Mouse (Mus musculus): ENCODE results near the gene Nudt17. TPM values are rescaled to one million over a fixed set of nuclear protein-coding genes. Genes with fewer than 3 reads are reported as not detected.
A peak's percentile ranks its signal among the peaks of the same experiment; 100 is the strongest.
"Not testable (repeated sequence)": the region's sequence is repeated elsewhere in the genome, so short reads cannot be mapped to it uniquely, and the experiment has no call there.

Nudt17 gene
- polyA plus RNA-seq (2015; fragmentation: Nextera tagmentation; extraction: Ambion mirVana): 15.3 and 16.3 TPM in 2 replicates

GRCm38 (mm10) chr3:96707903-96708683, at the start of gene Nudt17:
Nudt17 (minus strand) TSS chr3:96708562.
- ATAC-seq (ENCODE audit: insufficient number of reproducible peaks, low FRiP score, low TSS enrichment, low read depth): peak; percentile 81
- Histone ChIP-seq H3K9me3 (replicated peaks) (no peaks in the 10 kb centered on the region), H3K4me3 (replicated peaks) (peak within 1 kb of the TSS; percentile 57), H3K9ac (peak within 1 kb of the TSS; percentile 68), H3K27me3 (no peaks in the 10 kb centered on the region), H3K36me3 (peaks cover 60% of the 10 kb centered on the region), H3K27ac (replicated peaks) (no peak within 1 kb of the TSS), H3K4me1 (peaks cover 15% of the 10 kb centered on the region), H3K4me2 (replicated peaks) (peak within 1 kb of the TSS; percentile 96)
- WGBS: 5% methylated on average over 42 of the region's 42 CpGs

GRCm38 (mm10) chr3:96757691-96758090, 49.3 kb upstream of the Nudt17 start:
- Histone ChIP-seq H3K4me2 (replicated peaks) (no peak overlapping the region), H3K27ac (replicated peaks) (no peak overlapping the region), H3K9me3 (replicated peaks) (no peaks in the 10 kb centered on the region), H3K4me1 (no peaks in the 10 kb centered on the region), H3K9ac (no peak overlapping the region), H3K4me3 (replicated peaks) (no peak overlapping the region), H3K27me3 (no peaks in the 10 kb centered on the region), H3K36me3 (no peaks in the 10 kb centered on the region)
- ATAC-seq (ENCODE audit: insufficient number of reproducible peaks, low FRiP score, low TSS enrichment, low read depth): no peak
- whole genome bisulfite sequencing: 78% methylated on average over 7 of the region's 7 CpGs

GRCm38 (mm10) chr3:96755935-96756334, 47.6 kb upstream of the Nudt17 start:
- Histone ChIP-seq H3K4me3 (replicated peaks) (no peak overlapping the region), H3K4me2 (replicated peaks) (no peak overlapping the region), H3K9me3 (replicated peaks) (no peaks in the 10 kb centered on the region), H3K9ac (no peak overlapping the region), H3K36me3 (no peaks in the 10 kb centered on the region), H3K27ac (replicated peaks) (no peak overlapping the region), H3K27me3 (no peaks in the 10 kb centered on the region), H3K4me1 (no peaks in the 10 kb centered on the region)
- ATAC-seq (ENCODE audit: insufficient number of reproducible peaks, low FRiP score, low TSS enrichment, low read depth): no peak
- 90% methylated on average over 1 of the region's 1 CpGs for WGBS

DNA sequence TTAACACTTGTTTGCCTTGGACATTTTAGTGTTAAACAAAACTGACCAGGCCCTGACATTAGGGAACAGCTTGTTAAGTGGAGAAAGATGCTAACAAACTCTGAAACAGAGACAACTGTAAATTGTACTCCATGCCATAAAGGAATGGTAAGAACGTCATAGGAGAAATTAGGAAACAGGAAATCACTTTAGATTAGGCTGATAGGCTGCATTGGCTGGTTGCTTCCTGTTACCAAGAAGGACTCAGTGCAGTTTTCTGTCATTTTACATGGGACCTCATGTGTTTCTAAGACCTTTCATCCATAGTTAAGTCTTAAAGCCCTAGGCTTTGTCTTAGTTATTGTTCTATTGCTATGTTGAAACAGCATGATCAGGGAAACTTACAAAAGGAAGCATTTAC, 38.5 kb upstream of the Nudt17 start:
- no peaks in the 10 kb centered on the region for H3K27me3 ChIP-seq
- no peak overlapping the region for H3K4me3 ChIP-seq (replicated peaks)
- no peaks in the 10 kb centered on the region for H3K4me1 ChIP-seq
- no peak overlapping the region for H3K27ac ChIP-seq (replicated peaks)
- ATAC-seq (ENCODE audit: insufficient number of reproducible peaks, low FRiP score, low TSS enrichment, low read depth): no peak
- WGBS: 40% methylated on average over 1 of the region's 1 CpGs
- H3K9me3 ChIP-seq (replicated peaks): no peaks in the 10 kb centered on the region
- H3K36me3 ChIP-seq: no peaks in the 10 kb centered on the region
- no peak overlapping the region for H3K9ac ChIP-seq
- H3K4me2 ChIP-seq (replicated peaks): no peak overlapping the region

DNA sequence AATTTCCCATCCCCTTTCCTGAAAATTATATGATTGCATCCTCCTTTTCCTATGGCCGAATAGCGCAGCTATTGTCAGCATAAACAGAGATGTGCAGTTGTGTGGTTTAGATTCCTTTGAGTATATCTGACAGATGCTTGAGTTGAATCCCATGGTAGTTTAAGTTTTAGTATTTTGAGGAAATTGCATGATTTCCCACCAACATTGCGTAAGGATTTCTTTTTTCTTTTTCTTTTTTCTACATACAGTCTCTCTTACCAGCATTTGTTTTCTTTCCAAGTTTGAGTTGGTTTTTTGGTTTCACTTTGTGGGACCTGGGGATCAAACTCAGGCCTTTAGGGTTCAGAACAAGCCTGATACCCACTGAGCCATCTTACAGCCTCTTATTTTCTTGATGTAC, 36.0 kb upstream of the Nudt17 start:
- ATAC-seq (ENCODE audit: insufficient number of reproducible peaks, low FRiP score, low TSS enrichment, low read depth): no peak
- H3K4me1 ChIP-seq: no peaks in the 10 kb centered on the region
- 84% methylated on average over 3 of the region's 3 CpGs for WGBS
- no peak overlapping the region for H3K4me2 ChIP-seq (replicated peaks)
- H3K9me3 ChIP-seq (replicated peaks): no peaks in the 10 kb centered on the region
- H3K9ac ChIP-seq: no peak overlapping the region
- H3K36me3 ChIP-seq: no peaks in the 10 kb centered on the region
- H3K27me3 ChIP-seq: no peaks in the 10 kb centered on the region
- H3K27ac ChIP-seq (replicated peaks): no peak overlapping the region
- H3K4me3 ChIP-seq (replicated peaks): no peak overlapping the region

DNA sequence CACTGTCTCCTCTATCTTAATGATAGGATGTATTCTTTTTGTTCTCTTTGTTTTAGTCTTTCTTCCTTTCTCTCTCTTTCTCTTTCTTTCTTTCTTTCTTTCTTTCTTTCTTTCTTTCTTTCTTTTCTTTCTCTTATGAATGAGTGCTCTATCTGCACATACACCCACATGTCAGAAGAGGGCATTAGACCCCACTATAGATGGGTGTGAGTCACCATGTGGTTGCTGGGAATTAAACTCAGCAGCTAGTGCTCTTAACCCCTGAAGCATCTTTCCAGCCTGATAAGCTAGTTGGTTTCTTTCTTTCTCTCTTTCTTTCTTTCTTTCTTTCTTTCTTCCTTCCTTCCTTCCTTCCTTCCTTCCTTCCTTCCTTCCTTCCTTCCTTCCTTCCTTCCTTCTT, 31.9 kb upstream of the Nudt17 start:
- H3K27me3 ChIP-seq; H3K36me3 ChIP-seq; H3K4me3 ChIP-seq (replicated peaks); H3K4me1 ChIP-seq; H3K4me2 ChIP-seq (replicated peaks); H3K27ac ChIP-seq (replicated peaks); H3K9ac ChIP-seq; ATAC-seq (ENCODE audit: insufficient number of reproducible peaks, low FRiP score, low TSS enrichment, low read depth); H3K9me3 ChIP-seq (replicated peaks): not testable (repeated sequence)

DNA sequence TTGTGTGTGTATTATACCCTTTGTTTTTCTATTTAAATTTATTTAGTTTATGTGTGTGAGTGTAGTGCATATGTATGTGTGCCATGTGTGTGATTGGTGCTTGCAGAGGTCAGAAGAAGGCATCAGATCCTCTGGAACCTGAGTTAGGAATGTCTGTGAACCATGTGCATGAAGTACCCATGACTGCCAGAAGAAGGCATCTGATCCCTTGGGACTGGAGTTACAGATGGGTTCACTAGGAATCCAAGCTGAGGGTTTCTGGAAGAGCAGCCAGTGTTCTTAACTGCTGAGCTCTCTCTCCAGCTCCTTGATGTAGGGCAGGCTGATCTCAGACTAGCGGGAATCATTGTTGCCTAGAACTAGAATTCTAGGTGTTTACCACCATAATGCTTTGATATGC, 29.6 kb upstream of the Nudt17 start:
- Histone ChIP-seq H3K36me3 (no peaks in the 10 kb centered on the region), H3K27ac (replicated peaks) (no peak overlapping the region), H3K4me1 (no peaks in the 10 kb centered on the region), H3K4me3 (replicated peaks) (no peak overlapping the region), H3K27me3 (no peaks in the 10 kb centered on the region), H3K9ac (no peak overlapping the region), H3K9me3 (replicated peaks) (no peaks in the 10 kb centered on the region), H3K4me2 (replicated peaks) (no peak overlapping the region)
- no peak for ATAC-seq (ENCODE audit: insufficient number of reproducible peaks, low FRiP score, low TSS enrichment, low read depth)
- 91% methylated on average over 1 of the region's 1 CpGs for WGBS

DNA sequence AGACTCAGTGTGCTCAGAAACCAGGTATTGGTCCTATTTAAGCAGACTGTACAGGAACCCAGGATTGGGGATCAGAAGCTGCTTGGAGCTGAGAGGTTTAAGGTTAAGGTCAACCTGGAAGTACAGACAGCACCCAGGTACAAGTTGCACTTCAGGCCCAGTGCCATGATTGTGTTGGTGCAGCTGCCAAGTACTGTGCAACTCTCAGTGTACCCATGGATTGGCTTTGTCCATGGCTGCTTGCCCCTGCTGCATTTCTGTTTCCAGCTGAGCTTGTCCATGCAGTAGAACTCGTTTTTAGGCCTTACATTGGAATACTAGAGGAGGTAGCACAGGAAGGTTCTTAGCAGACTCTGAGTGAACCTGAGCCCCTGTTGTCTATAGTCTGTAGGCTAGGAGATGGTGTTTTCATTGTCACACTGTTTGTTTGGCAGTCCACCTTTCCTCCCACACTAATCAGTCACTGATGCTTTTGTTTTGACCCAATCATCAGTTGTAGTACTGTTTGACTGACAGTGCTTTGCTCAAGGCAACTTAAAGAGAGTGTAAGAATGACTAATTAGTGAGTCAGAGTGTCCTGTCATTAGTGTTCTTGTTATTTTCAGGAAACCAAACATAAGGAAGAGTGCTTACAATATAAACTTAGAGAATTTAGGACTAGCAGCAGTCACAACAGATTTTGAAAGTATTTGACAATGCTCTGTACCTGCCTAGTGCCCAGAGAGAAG, 28.8 kb upstream of the Nudt17 start:
- no peak overlapping the region for H3K4me2 ChIP-seq (replicated peaks)
- 50% methylated on average over 1 of the region's 1 CpGs for WGBS
- H3K4me1 ChIP-seq: no peaks in the 10 kb centered on the region
- no peak overlapping the region for H3K9ac ChIP-seq
- ATAC-seq (ENCODE audit: insufficient number of reproducible peaks, low FRiP score, low TSS enrichment, low read depth): no peak
- no peak overlapping the region for H3K4me3 ChIP-seq (replicated peaks)
- H3K9me3 ChIP-seq (replicated peaks): no peaks in the 10 kb centered on the region
- no peaks in the 10 kb centered on the region for H3K36me3 ChIP-seq
- H3K27ac ChIP-seq (replicated peaks): no peak overlapping the region
- H3K27me3 ChIP-seq: no peaks in the 10 kb centered on the region

DNA sequence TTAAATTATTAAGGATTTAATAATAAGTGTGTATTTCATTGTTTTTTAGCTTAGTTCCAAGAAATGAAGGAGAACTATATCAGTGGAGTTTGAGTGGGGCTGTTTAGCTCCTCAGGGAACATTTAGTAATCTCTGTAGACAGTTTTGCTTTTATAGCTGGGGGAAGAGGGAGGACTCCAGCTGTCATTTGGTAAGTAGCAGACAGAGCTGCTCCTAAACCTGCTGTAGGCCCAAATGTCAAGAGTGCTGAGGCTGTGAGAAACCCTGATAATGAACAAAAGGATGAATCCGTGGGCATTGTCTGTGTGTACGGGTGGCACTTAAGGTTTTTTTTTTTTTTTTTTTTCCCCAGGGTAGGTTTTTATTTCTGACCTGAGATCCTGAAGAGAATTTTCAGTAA, 26.8 kb upstream of the Nudt17 start:
- no peak for ATAC-seq (ENCODE audit: insufficient number of reproducible peaks, low FRiP score, low TSS enrichment, low read depth)
- Histone ChIP-seq H3K9me3 (replicated peaks) (no peaks in the 10 kb centered on the region), H3K4me1 (no peaks in the 10 kb centered on the region), H3K9ac (no peak overlapping the region), H3K27me3 (no peaks in the 10 kb centered on the region), H3K4me2 (replicated peaks) (no peak overlapping the region), H3K27ac (replicated peaks) (no peak overlapping the region), H3K36me3 (no peaks in the 10 kb centered on the region), H3K4me3 (replicated peaks) (no peak overlapping the region)
- WGBS: 81% methylated on average over 2 of the region's 2 CpGs

GRCm38 (mm10) chr3:96733984-96734383, 25.6 kb upstream of the Nudt17 start:
- Histone ChIP-seq H3K4me1 (peaks cover 6% of the 10 kb centered on the region), H3K9me3 (replicated peaks) (no peaks in the 10 kb centered on the region), H3K4me2 (replicated peaks) (no peak overlapping the region), H3K27ac (replicated peaks) (no peak overlapping the region), H3K27me3 (no peaks in the 10 kb centered on the region), H3K36me3 (no peaks in the 10 kb centered on the region), H3K9ac (no peak overlapping the region), H3K4me3 (replicated peaks) (no peak overlapping the region)
- WGBS: 83% methylated on average over 1 of the region's 1 CpGs
- no peak for ATAC-seq (ENCODE audit: insufficient number of reproducible peaks, low FRiP score, low TSS enrichment, low read depth)

- no peak overlapping the region for H3K4me2 ChIP-seq (replicated peaks)
- WGBS: 81% methylated on average over 5 of the region's 5 CpGs
- no peak for ATAC-seq (ENCODE audit: insufficient number of reproducible peaks, low FRiP score, low TSS enrichment, low read depth)
Measured at GRCm38 (mm10) chr3:96730785-96731184, 22.4 kb upstream of the Nudt17 start.

More at GRCm38 (mm10) chr3:96730785-96731184, 22.4 kb upstream of the Nudt17 start:
- Histone ChIP-seq H3K4me1 (peaks cover 16% of the 10 kb centered on the region), H3K27ac (replicated peaks) (no peak overlapping the region), H3K36me3 (no peaks in the 10 kb centered on the region), H3K27me3 (no peaks in the 10 kb centered on the region), H3K4me3 (replicated peaks) (no peak overlapping the region), H3K9ac (no peak overlapping the region), H3K9me3 (replicated peaks) (no peaks in the 10 kb centered on the region)

Measured in embryonic facial prominence, embryonic 15.5 days (tissue).